Mouse (Mus musculus) myocyte (in vitro differentiated cells): ENCODE data around the gene Taf1c.

Experiments
- CEBPB ChIP-seq: IDR thresholded peaks from 2 replicates; pipeline ENCODE4 v1.6.1; 2011; ENCODE audit warnings: mild to moderate bottlenecking, moderate library complexity; ENCODE audit not compliant: poor library complexity, insufficient read depth, severe bottlenecking
- E2F4 ChIP-seq: IDR thresholded peaks from one replicate; pipeline ENCODE4 v1.6.1; 2011; ENCODE audit warnings: mild to moderate bottlenecking, control low read depth, moderate library complexity; ENCODE audit not compliant: insufficient read depth
- MAX ChIP-seq: IDR thresholded peaks from one replicate; pipeline ENCODE4 v1.6.1; 2011; ENCODE audit warnings: low read depth, mild to moderate bottlenecking, control low read depth
- MYOD1 ChIP-seq, 3 experiments: IDR thresholded peaks; one replicate each; pipeline ENCODE4 v1.6.1; 2011; ENCODE audit warnings: control low read depth in 2 of 3, low read depth in 2 of 3, mild to moderate bottlenecking in 2 of 3, moderate library complexity in 1 of 3; ENCODE audit not compliant: insufficient read length in 2 of 3, control insufficient read depth in 1 of 3
- MYOG ChIP-seq, 3 experiments: IDR thresholded peaks; one replicate each; pipeline ENCODE4 v1.6.1; 2011; ENCODE audit warnings: control low read depth in 2 of 3, low read depth in 2 of 3, mild to moderate bottlenecking in 2 of 3; ENCODE audit not compliant: insufficient read length in 2 of 3, control insufficient read depth in 1 of 3, insufficient read depth in 1 of 3
- POLR2A ChIP-seq: IDR thresholded peaks from one replicate; pipeline ENCODE4 v1.6.1; 2011; ENCODE audit warnings: low read depth, mild to moderate bottlenecking, control low read depth, moderate library complexity; ENCODE audit not compliant: insufficient read length
- POLR2AphosphoS2 ChIP-seq: IDR thresholded peaks from one replicate; pipeline ENCODE4 v1.6.1; 2011; ENCODE audit warnings: low read depth, control low read depth; ENCODE audit not compliant: insufficient read length
- SRF ChIP-seq: IDR thresholded peaks from one replicate; pipeline ENCODE4 v1.6.1; 2011; ENCODE audit warnings: low read depth; ENCODE audit not compliant: control insufficient read depth, insufficient read length
- TCF12 ChIP-seq: IDR thresholded peaks from one replicate; pipeline ENCODE4 v1.6.1; 2011; ENCODE audit warnings: mild to moderate bottlenecking, control low read depth; ENCODE audit not compliant: poor library complexity, insufficient read depth, severe bottlenecking
- TCF3 ChIP-seq: IDR thresholded peaks from one replicate; pipeline ENCODE4 v1.6.1; 2011; ENCODE audit warnings: low read depth, control low read depth; ENCODE audit not compliant: insufficient read length
- USF1 ChIP-seq: IDR thresholded peaks from one replicate; pipeline ENCODE4 v1.6.1; 2011; ENCODE audit warnings: low read depth, mild to moderate bottlenecking, control low read depth, moderate library complexity

DNA sequence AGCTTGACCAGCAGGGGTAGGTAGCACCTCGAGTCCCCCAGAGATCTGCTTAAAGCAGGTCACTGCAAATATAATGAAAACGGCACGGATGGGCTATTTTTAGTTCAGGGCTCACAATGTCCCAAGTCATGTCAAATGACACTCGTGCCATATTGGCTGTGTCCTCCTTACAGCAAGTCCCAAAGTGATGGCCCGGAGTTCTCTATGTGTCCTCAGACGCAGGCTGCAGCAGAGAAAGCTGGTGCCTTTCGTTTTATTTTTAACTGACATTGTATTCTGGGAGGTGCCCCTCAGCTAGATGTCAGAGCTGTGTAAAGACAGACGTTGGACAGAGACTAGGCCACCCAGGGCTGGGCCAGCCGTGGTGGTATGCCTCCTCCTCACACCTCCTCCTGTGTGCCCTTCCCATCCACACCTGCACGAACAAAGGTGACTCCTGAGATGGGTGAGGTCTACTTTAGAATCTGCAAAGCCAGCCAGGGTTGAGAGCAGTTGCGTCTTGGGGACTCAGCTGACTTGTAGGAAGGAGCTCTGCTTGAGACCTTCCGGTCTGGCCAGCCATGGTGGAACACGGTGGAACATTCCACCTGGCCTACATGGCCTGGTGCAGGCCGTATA is 15.9 kb upstream of the Taf1c start:
- TF ChIP-seq POLR2A = no peak
- no peak for TF ChIP-seq POLR2AphosphoS2
- no peak for TF ChIP-seq MYOD1 (IDR thresholded peaks at IDR 0.05; ENCODE audit: control insufficient read depth in 1 of 3, insufficient read length in 2 of 3, low read depth in 2 of 3)
- no peak for TF ChIP-seq USF1
- TF ChIP-seq E2F4 = no peak
- TF ChIP-seq MAX = no peak
- no peak for TF ChIP-seq SRF
- no peak for TF ChIP-seq TCF12
- no peak for TF ChIP-seq CEBPB
- TF ChIP-seq TCF3 = no peak
- TF ChIP-seq MYOG (IDR thresholded peaks at IDR 0.05; ENCODE audit: control insufficient read depth in 1 of 3, insufficient read depth in 1 of 3, insufficient read length in 2 of 3, low read depth in 2 of 3) = no peak
